Mouse (Mus musculus): Measurements from ENCODE around the gene Sh3bp1. TPM values are rescaled to one million over a fixed set of nuclear protein-coding genes. Genes with fewer than 3 reads are reported as not detected.
A peak's percentile ranks its signal among the peaks of the same experiment; 100 is the strongest.

Sh3bp1 gene
- polyA plus RNA-seq, 1 experiment, result 26.2 TPM

DNA sequence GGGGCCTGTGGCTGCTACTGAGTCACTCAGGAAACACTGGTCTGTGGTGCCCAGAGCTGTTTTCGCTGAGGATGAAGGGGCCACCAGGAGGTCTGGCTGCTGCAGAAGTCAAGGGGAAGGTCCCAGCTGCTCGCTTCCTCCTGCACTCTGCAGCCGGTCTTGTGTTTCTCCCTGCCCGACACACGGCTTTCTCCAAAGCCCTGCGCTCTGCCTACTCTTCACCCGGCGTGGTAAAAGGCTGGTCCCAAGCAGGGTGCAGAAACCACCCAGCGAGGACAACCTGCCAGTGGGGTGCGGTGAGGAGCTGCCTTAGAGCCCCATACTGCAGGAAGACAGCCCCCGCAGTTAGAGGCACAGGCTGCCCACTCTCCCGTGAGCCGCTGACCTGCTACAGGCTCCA, 4.8 kb upstream of the Sh3bp1 start:
- Histone ChIP-seq H3K27me3 (replicated peaks; ENCODE audit: control insufficient read depth, insufficient read depth, low read length) (no peaks in the 10 kb centered on the region), H3K27ac (ENCODE audit: insufficient read depth, low read depth, low read length) (no peak overlapping the region), H3K36me3 (ENCODE audit: control insufficient read depth, insufficient read depth, low read length) (no peaks in the 10 kb centered on the region), H3K4me1 (ENCODE audit: control insufficient read depth, insufficient read depth, low read length) (no peaks in the 10 kb centered on the region), H3K4me3 (ENCODE audit: insufficient read depth, low read depth, low read length) (no peak overlapping the region)
- WGBS, result 79% methylated on average over 13 of the region's 13 CpGs
- DNase-seq, result no peak
- TF ChIP-seq CTCF (conservative IDR thresholded peaks at IDR 0.05; ENCODE audit: insufficient read depth, insufficient read length, low read depth, low read length), result no peak
- TF ChIP-seq POLR2A (IDR thresholded peaks at IDR 0.05; ENCODE audit: low read depth, low read length), result no peak

DNA sequence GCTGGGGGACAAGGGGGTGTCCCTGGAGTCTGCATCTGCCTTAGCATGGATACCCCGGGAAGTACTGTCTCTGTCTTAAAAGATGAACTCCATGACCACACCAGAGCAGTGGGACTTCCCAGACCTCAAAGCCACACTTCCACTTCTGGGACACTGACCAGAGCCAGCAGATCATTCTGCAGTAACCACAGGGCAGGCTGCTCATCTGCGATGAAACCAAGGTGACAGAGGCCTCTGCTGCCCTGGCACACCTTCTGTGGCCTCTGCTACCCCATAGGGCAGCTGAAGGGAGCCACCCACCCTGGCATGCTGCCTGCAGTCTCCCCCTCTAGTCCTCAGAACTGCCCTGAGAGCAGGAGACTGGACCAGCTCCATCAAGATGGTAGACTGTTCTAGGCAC, 3.8 kb upstream of the Sh3bp1 start:
- TF ChIP-seq CTCF (conservative IDR thresholded peaks at IDR 0.05; ENCODE audit: insufficient read depth, insufficient read length, low read depth, low read length) (no peak), POLR2A (IDR thresholded peaks at IDR 0.05; ENCODE audit: low read depth, low read length) (no peak)
- WGBS, result 67% methylated on average over 2 of the region's 2 CpGs
- Histone ChIP-seq H3K27me3 (replicated peaks; ENCODE audit: control insufficient read depth, insufficient read depth, low read length) (no peaks in the 10 kb centered on the region), H3K27ac (ENCODE audit: insufficient read depth, low read depth, low read length) (0 out of 2 replicates have a peak overlapping the region, but pooled peaks have one; percentile 5), H3K36me3 (ENCODE audit: control insufficient read depth, insufficient read depth, low read length) (no peaks in the 10 kb centered on the region), H3K4me3 (ENCODE audit: insufficient read depth, low read depth, low read length) (no peak overlapping the region), H3K4me1 (ENCODE audit: control insufficient read depth, insufficient read depth, low read length) (no peaks in the 10 kb centered on the region)
- DNase-seq, result no peak

DNA sequence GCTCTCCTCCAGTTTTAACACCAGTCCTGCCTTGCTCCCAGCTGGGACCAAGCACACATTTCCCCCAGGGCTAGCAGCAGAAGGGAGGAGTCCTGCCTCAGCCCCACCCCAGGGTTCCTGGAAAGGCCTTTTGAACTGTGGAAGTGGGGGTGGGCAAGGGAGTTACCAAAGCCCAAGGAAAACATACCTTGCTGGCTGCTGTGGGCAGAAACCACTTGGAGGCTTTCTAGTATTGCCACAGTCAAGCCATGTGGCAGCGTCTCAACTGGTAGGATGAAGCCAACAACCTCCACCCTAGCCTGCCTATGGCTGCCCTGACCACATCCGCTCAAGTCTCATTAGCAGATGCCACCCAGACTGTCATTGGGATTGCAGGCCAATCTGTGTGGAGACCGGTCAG, 3.4 kb upstream of the Sh3bp1 start:
- no peak for TF ChIP-seq POLR2A (IDR thresholded peaks at IDR 0.05; ENCODE audit: low read depth, low read length)
- no peak for TF ChIP-seq CTCF (conservative IDR thresholded peaks at IDR 0.05; ENCODE audit: insufficient read depth, insufficient read length, low read depth, low read length)
- H3K4me1 ChIP-seq (ENCODE audit: control insufficient read depth, insufficient read depth, low read length), result no peaks in the 10 kb centered on the region
- WGBS, result 79% methylated on average over 3 of the region's 3 CpGs
- H3K4me3 ChIP-seq (ENCODE audit: insufficient read depth, low read depth, low read length), result no peak overlapping the region
- H3K36me3 ChIP-seq (ENCODE audit: control insufficient read depth, insufficient read depth, low read length), result no peaks in the 10 kb centered on the region
- DNase-seq, result peak; percentile 18
- H3K27ac ChIP-seq (ENCODE audit: insufficient read depth, low read depth, low read length), result 0 out of 2 replicates have a peak overlapping the region, but pooled peaks have one; percentile 5
- H3K27me3 ChIP-seq (replicated peaks; ENCODE audit: control insufficient read depth, insufficient read depth, low read length), result no peaks in the 10 kb centered on the region

DNA sequence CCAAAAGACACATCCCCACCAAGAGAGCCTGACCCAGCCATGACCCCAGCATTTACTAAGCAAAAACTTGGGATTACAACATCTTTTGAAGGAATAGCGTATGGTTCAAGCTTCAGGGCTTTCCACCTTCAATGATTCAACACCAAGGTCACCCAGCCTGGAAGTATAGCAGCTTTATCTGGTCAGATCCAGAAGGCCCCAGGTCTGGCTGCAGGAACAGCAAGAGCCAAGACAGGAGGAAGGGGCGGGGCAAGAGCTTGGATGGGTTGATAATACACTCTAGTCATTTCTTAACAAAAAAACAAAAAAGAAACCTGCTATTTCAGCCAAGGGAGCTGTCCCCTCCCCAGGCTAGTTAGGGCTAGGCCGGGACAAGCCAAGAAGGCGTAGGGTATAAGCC, 2.1 kb upstream of the Sh3bp1 start:
- Histone ChIP-seq H3K27ac (ENCODE audit: insufficient read depth, low read depth, low read length) (0 out of 2 replicates have a peak overlapping the region, but pooled peaks have one; percentile 26), H3K4me3 (ENCODE audit: insufficient read depth, low read depth, low read length) (no peak overlapping the region), H3K4me1 (ENCODE audit: control insufficient read depth, insufficient read depth, low read length) (no peaks in the 10 kb centered on the region), H3K27me3 (replicated peaks; ENCODE audit: control insufficient read depth, insufficient read depth, low read length) (no peaks in the 10 kb centered on the region), H3K36me3 (ENCODE audit: control insufficient read depth, insufficient read depth, low read length) (no peaks in the 10 kb centered on the region)
- 83% methylated on average over 4 of the region's 4 CpGs for WGBS
- peak; percentile 46 for DNase-seq
- TF ChIP-seq CTCF (conservative IDR thresholded peaks at IDR 0.05; ENCODE audit: insufficient read depth, insufficient read length, low read depth, low read length) (no peak), POLR2A (IDR thresholded peaks at IDR 0.05; ENCODE audit: low read depth, low read length) (no peak)

DNA sequence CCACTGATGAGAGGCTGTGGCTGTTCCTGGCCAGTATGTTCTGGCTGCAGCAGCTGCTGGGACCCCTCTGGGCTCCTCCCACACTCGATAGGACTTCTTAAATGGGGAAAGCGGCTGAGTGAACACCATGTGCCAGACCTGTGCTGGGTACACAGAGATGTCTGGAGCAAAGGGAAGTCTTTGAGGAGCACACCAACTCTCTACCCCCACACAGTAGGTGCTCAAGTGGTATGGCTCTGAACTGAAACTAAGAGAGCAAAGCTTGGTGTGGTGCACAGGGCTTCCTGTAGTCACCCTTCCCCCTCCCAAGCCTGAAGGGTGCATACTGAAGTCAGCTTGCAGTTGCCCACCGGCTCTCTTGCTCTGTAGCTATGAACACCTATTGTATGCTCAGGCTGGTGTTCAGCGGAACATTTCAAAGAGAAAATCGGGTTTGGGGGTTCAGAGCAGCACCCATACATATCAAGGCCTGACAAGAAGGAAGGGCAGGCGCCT, 1.0 kb upstream of the Sh3bp1 start:
- peak overlapping the region; percentile 8; the same call in 1 of the 2 replicates for H3K27ac ChIP-seq (ENCODE audit: insufficient read depth, low read depth, low read length)
- H3K36me3 ChIP-seq (ENCODE audit: control insufficient read depth, insufficient read depth, low read length), result no peaks in the 10 kb centered on the region
- WGBS, result 66% methylated on average over 6 of the region's 6 CpGs
- no peak for TF ChIP-seq CTCF (conservative IDR thresholded peaks at IDR 0.05; ENCODE audit: insufficient read depth, insufficient read length, low read depth, low read length)
- TF ChIP-seq POLR2A (IDR thresholded peaks at IDR 0.05; ENCODE audit: low read depth, low read length), result no peak
- no peaks in the 10 kb centered on the region for H3K4me1 ChIP-seq (ENCODE audit: control insufficient read depth, insufficient read depth, low read length)
- no peak for DNase-seq
- no peaks in the 10 kb centered on the region for H3K27me3 ChIP-seq (replicated peaks; ENCODE audit: control insufficient read depth, insufficient read depth, low read length)
- H3K4me3 ChIP-seq (ENCODE audit: insufficient read depth, low read depth, low read length), result no peak overlapping the region

DNA sequence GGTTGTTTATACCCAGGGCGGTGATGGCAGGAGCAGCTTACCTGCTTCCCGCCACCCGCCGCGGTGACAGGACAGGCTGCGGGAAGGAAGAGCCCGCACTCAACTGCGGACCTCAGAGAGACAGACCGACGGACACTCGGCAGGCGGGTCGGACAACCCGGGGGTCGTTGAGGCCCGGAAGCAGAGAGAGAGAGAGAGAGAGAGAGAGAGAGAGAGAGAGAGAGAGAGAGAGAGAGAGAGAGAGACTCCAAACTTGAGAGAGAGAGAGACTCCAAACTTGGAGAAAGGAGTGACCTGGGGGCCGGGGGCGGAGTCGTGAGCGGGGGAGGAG, 194 bp upstream of the Sh3bp1 start, which contains the start of gene Gm49510:
TSS of gene Gm49510 (plus strand) at position 259 of the 331 bp plus-strand sequence.
- Histone ChIP-seq H3K27ac (ENCODE audit: insufficient read depth, low read depth, low read length) (peak within 1 kb of the TSS; percentile 43), H3K36me3 (ENCODE audit: control insufficient read depth, insufficient read depth, low read length) (no peaks in the 10 kb centered on the region), H3K4me1 (ENCODE audit: control insufficient read depth, insufficient read depth, low read length) (no peaks in the 10 kb centered on the region), H3K4me3 (ENCODE audit: insufficient read depth, low read depth, low read length) (peak within 1 kb of the TSS; percentile 83), H3K27me3 (replicated peaks; ENCODE audit: control insufficient read depth, insufficient read depth, low read length) (no peaks in the 10 kb centered on the region)
- peak; percentile 33 for DNase-seq
- 4% methylated on average over 19 of the region's 20 CpGs for WGBS
- TF ChIP-seq CTCF (conservative IDR thresholded peaks at IDR 0.05; ENCODE audit: insufficient read depth, insufficient read length, low read depth, low read length), result no peak
- TF ChIP-seq POLR2A (IDR thresholded peaks at IDR 0.05; ENCODE audit: low read depth, low read length), result no peak

DNA sequence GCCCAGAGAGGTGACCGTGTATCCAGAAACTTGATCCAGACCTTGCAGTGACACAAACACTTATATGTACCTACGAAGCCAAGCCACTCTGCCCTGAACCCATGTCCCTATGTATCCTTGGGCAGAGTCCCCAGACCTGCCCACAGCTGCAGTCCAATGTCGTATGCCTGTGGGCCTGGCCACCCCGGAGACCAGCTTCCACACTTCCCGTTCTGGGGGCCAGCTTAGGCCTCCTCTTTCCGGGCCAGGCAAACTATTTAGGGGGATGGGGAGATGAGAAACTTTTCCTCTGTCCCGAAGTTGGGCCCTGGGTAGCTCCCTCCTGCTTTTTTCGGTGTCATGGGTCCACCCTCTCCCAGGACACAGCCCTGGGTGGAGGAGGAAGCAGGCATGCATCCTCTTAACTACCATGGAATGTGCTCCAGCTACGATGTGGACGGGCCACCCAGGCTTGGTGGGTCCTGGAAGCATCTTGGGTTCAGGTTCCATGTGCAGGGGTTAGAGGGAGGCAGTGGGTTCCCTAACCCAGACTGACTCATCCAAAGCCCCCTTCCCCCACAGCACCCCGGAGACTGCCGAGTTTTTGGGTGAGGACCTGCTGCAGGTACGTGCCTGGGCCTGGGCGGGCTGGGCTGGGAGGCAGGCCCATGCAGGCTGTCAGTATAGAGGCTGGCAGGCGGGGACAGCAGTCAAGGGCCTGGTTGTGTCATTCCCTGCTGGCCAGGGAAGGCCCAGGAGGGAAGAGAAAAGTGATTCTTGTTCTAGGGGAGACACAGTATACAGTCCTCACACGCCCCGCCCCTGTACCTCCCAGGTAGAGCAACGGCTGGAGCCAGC, 1.2 kb downstream of the Sh3bp1 start:
- TF ChIP-seq CTCF (conservative IDR thresholded peaks at IDR 0.05; ENCODE audit: insufficient read depth, insufficient read length, low read depth, low read length), result no peak
- Histone ChIP-seq H3K4me3 (ENCODE audit: insufficient read depth, low read depth, low read length) (peak overlapping the region; percentile 83), H3K36me3 (ENCODE audit: control insufficient read depth, insufficient read depth, low read length) (no peaks in the 10 kb centered on the region), H3K27ac (ENCODE audit: insufficient read depth, low read depth, low read length) (peak overlapping the region; percentile 1; the same call in 1 of the 2 replicates), H3K27me3 (replicated peaks; ENCODE audit: control insufficient read depth, insufficient read depth, low read length) (no peaks in the 10 kb centered on the region), H3K4me1 (ENCODE audit: control insufficient read depth, insufficient read depth, low read length) (no peaks in the 10 kb centered on the region)
- DNase-seq, result peak; percentile 28
- WGBS, result 49% methylated on average over 18 of the region's 18 CpGs
